Mouse (Mus musculus) heart, embryonic 12.5 days (tissue): Measurements from ENCODE around the gene Adgrl3. TPM values are rescaled to one million over a fixed set of nuclear protein-coding genes. Genes with fewer than 3 reads are reported as not detected.

ENCODE experiments used
- ATAC-seq: fragments of 200-750 bp; cut with Nextera tagmentation; 2 replicates; pipeline ENCODE4 v1.8.0; 2017; ENCODE audit warnings: moderate TSS enrichment, moderate library complexity; ENCODE audit not compliant: insufficient number of reproducible peaks, low FRiP score
- H3K27ac ChIP-seq: fragments of 300-500 bp; sonication (generic); 2 replicates; pipeline ENCODE4 v1.5.1; 2016; ENCODE audit warnings: mild to moderate bottlenecking, moderate library complexity; ENCODE audit not compliant: poor library complexity, severe bottlenecking
- H3K27me3 ChIP-seq: fragments of 300-500 bp; sonication (generic); replicated peaks from 2 replicates; pipeline ENCODE4 v1.6.1; 2016; ENCODE audit warnings: mild to moderate bottlenecking, moderate library complexity
- H3K36me3 ChIP-seq: fragments of 300-500 bp; sonication (generic); 2 replicates; pipeline ENCODE4 v1.6.1; 2016; ENCODE audit warnings: mild to moderate bottlenecking, moderate library complexity
- H3K4me1 ChIP-seq: fragments of 300-500 bp; sonication (generic); replicated peaks from 2 replicates; pipeline ENCODE4 v1.6.1; 2016; ENCODE audit warnings: mild to moderate bottlenecking
- H3K4me2 ChIP-seq: fragments of 300-500 bp; sonication (generic); 2 replicates; pipeline ENCODE4 v1.6.1; 2016; ENCODE audit warnings: mild to moderate bottlenecking, moderate library complexity
- H3K4me3 ChIP-seq: fragments of 300-500 bp; sonication (generic); 2 replicates; pipeline ENCODE4 v1.5.1; 2016; ENCODE audit warnings: mild to moderate bottlenecking
- H3K9ac ChIP-seq: fragments of 300-500 bp; sonication (generic); 2 replicates; pipeline ENCODE4 v1.6.1; 2016; ENCODE audit warnings: mild to moderate bottlenecking, moderate library complexity
- H3K9me3 ChIP-seq: fragments of 300-500 bp; sonication (generic); replicated peaks from 2 replicates; pipeline ENCODE4 v1.6.1; 2016; ENCODE audit warnings: mild to moderate bottlenecking, moderate library complexity
- WGBS: fragments of 180-500 bp; shearing (Covaris S2); methylation state at CpG from one replicate; pipeline ENCODE4 v1.1.7; 2016; 5-methylcytosine and 5-hydroxymethylcytosine counted together
- polyA plus RNA-seq: library from polyadenylated mRNA; unstranded; fragments of >200 nt; fragmentation: Nextera tagmentation; extraction: Ambion mirVana; gene quantifications from 2 replicates; pipeline ENCODE4 v1.2.1, GENCODE M21; 2016

Adgrl3 gene
- polyA plus RNA-seq, 1 experiment from 2014 or later = 9.2 TPM

DNA sequence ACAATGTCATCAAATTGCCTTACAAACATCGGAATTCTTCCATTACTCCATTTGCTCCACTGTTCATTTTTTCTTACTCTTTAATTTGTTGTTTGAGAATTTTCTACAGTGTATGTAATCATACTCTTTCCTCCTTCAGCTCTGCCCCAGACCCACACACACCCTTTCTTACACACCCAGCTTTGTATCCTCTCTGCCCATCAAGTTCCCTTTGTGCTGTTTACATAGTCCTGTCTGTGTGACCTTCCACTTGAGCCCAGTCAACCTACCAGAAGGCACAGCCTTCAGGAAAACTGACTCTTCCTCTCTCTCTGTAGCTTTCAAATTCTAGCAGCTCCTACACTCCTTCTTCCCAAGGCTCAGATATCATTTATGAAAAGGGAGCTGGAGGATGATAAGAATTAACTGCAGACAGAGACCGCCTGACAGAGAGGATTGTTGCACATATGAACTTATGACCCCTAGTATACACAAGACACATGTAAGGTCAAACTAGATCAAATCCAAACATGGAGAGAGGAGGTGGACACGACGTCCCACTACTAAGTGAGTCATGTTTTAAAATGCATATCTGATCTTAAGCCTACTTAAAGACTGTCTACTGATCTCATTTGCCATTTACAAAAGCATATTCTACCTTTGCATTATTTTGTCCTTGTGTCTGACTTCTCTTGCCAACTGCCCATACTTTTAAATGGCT is 654.5 kb downstream of the Adgrl3 start:
- Histone ChIP-seq H3K9ac (no peak overlapping the region), H3K36me3 (no peaks in the 10 kb centered on the region), H3K27me3 (no peaks in the 10 kb centered on the region), H3K4me3 (no peak overlapping the region), H3K4me1 (no peaks in the 10 kb centered on the region), H3K4me2 (no peak overlapping the region), H3K27ac (no peak overlapping the region), H3K9me3 (no peaks in the 10 kb centered on the region)
- no peak for ATAC-seq
- 59% methylated on average over 4 of the region's 4 CpGs for WGBS

DNA sequence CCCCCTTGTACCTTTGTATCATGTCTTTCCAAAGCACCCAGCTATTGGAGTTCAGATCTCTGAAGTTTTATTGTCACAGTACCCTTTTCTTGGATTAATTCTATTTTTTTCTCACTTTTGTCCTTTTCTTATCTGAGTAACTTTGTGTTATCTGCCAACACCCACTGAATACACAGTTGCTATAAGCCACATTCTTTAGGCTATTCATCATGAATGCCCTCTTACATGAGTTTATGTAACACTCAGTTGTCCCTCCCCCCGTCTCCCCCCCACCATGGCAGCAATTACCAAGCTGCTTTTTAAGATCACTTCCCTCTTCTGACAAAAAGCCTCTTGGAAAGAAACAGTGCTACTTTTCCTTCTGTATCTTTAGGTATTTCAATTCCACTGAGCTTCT is 655.0 kb downstream of the Adgrl3 start:
- WGBS = 63% methylated on average over 1 of the region's 1 CpGs
- Histone ChIP-seq H3K27ac (no peak overlapping the region), H3K36me3 (no peaks in the 10 kb centered on the region), H3K27me3 (no peaks in the 10 kb centered on the region), H3K9me3 (no peaks in the 10 kb centered on the region), H3K9ac (no peak overlapping the region), H3K4me2 (no peak overlapping the region), H3K4me3 (no peak overlapping the region), H3K4me1 (no peaks in the 10 kb centered on the region)
- no peak for ATAC-seq

GRCm38 (mm10) chr5:81676896-81677295 is 657.0 kb downstream of the Adgrl3 start:
- no peaks in the 10 kb centered on the region for H3K36me3 ChIP-seq
- no peak overlapping the region for H3K4me3 ChIP-seq
- no peak for ATAC-seq
- H3K4me1 ChIP-seq = no peaks in the 10 kb centered on the region
- no peak overlapping the region for H3K27ac ChIP-seq
- H3K4me2 ChIP-seq = no peak overlapping the region
- no peaks in the 10 kb centered on the region for H3K27me3 ChIP-seq
- 71% methylated on average over 1 of the region's 1 CpGs for WGBS
- no peak overlapping the region for H3K9ac ChIP-seq
- no peaks in the 10 kb centered on the region for H3K9me3 ChIP-seq

DNA sequence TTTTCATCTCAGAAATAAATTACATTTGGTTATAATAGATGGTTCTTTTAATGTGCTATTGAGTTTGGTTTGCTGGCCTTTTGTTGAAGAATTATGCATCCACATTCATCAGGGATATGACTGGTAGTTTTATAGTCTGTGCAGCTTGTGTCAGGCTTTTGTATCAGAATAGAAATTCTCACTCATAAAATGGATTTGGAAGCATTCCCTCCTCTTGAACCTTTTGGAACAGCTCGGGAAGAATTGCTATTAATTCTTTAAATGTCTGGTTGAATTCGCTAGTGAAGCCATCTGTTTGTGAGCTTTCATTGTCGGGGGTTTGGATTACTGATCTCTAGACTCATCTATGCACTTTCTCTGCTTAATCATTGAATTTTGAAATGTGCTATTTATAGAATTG is 666.3 kb downstream of the Adgrl3 start:
- no peaks in the 10 kb centered on the region for H3K4me1 ChIP-seq
- H3K9ac ChIP-seq = no peak overlapping the region
- no peaks in the 10 kb centered on the region for H3K27me3 ChIP-seq
- H3K4me2 ChIP-seq = no peak overlapping the region
- H3K27ac ChIP-seq = no peak overlapping the region
- H3K36me3 ChIP-seq = no peaks in the 10 kb centered on the region
- no peaks in the 10 kb centered on the region for H3K9me3 ChIP-seq
- no peak for ATAC-seq
- WGBS = 78% methylated on average over 3 of the region's 3 CpGs
- H3K4me3 ChIP-seq = no peak overlapping the region

GRCm38 (mm10) chr5:81686845-81687244 is 666.9 kb downstream of the Adgrl3 start:
- Histone ChIP-seq H3K4me3 (no peak overlapping the region), H3K27me3 (no peaks in the 10 kb centered on the region), H3K27ac (no peak overlapping the region), H3K9me3 (no peaks in the 10 kb centered on the region), H3K36me3 (no peaks in the 10 kb centered on the region), H3K9ac (no peak overlapping the region), H3K4me1 (no peaks in the 10 kb centered on the region), H3K4me2 (no peak overlapping the region)
- no peak for ATAC-seq
- WGBS = 80% methylated on average over 4 of the region's 4 CpGs

DNA sequence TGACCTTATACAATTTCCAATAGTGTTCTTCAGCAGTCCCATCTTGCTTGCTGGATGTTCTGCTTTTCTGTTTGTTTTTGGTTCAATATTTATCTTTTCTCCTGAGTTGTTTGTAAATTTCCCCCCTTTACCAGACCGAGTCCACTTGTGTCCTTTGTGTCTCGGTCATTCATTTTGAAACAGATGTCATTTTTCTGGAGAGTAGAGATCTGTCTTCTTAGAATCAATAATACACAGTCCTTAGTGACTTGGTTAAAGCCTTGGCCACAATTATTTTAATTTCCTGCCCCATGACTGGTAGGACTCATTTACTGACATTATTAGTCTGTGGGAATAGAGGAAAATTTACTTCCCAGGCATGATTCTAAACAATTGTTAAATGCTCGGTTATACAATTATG is 709.7 kb downstream of the Adgrl3 start:
- Histone ChIP-seq H3K27me3 (no peaks in the 10 kb centered on the region), H3K4me1 (no peaks in the 10 kb centered on the region), H3K4me2 (no peak overlapping the region), H3K9me3 (no peaks in the 10 kb centered on the region), H3K27ac (no peak overlapping the region), H3K36me3 (no peaks in the 10 kb centered on the region), H3K9ac (no peak overlapping the region), H3K4me3 (no peak overlapping the region)
- WGBS = 67% methylated on average over 3 of the region's 3 CpGs
- ATAC-seq = no peak

GRCm38 (mm10) chr5:81736008-81736407 is 716.1 kb downstream of the Adgrl3 start:
- Histone ChIP-seq H3K27ac (no peak overlapping the region), H3K36me3 (no peaks in the 10 kb centered on the region), H3K9ac (no peak overlapping the region), H3K4me1 (no peaks in the 10 kb centered on the region), H3K9me3 (no peaks in the 10 kb centered on the region), H3K27me3 (no peaks in the 10 kb centered on the region), H3K4me2 (no peak overlapping the region), H3K4me3 (no peak overlapping the region)
- 74% methylated on average over 3 of the region's 3 CpGs for WGBS
- ATAC-seq = no peak

DNA sequence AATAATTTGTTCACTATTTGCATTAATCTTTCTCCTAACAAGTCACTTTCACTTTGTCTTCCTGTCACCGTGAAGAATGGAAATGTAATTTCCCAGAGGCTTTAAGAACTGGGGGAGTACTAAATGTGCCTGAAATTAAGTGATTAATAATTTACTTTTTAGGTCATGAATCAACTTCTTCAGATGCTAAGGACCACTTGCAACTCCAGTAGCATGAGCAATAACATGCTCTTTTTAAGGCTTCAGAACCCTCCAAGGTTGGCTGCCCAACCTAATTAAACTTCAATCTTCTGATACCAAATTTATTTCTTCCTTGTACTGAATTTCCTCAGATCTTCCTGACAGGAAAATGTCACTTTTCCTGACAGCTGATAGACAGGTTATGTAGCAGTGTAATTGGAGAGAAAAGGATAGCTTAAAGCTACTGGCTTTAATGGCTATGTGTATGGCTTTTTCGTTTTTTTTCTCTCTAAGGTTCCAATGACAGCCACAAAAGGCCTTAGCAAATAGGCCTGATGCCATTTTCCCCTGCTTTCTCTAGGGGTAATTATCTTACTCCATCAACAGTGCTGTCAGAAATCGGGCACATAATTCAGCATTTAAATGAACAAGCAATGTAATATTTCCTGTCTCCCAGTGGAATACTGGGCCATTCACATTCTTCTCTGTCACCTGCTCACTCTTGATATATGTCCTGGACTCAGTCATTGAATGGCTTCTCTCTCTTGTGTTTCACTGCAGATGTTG is 718.5 kb downstream of the Adgrl3 start:
- Histone ChIP-seq H3K9me3 (no peaks in the 10 kb centered on the region), H3K9ac (no peak overlapping the region), H3K4me3 (no peak overlapping the region), H3K4me2 (no peak overlapping the region), H3K36me3 (no peaks in the 10 kb centered on the region), H3K27ac (no peak overlapping the region), H3K4me1 (no peaks in the 10 kb centered on the region), H3K27me3 (no peaks in the 10 kb centered on the region)
- 72% methylated on average over 3 of the region's 3 CpGs for WGBS
- no peak for ATAC-seq

- no peaks in the 10 kb centered on the region for H3K36me3 ChIP-seq
- H3K4me3 ChIP-seq = no peak overlapping the region
- no peaks in the 10 kb centered on the region for H3K9me3 ChIP-seq
- H3K4me2 ChIP-seq = no peak overlapping the region
- H3K4me1 ChIP-seq = no peaks in the 10 kb centered on the region
- no peak for ATAC-seq
- no peak overlapping the region for H3K9ac ChIP-seq
- H3K27me3 ChIP-seq = no peaks in the 10 kb centered on the region
- 89% methylated on average over 3 of the region's 3 CpGs for WGBS
- no peak overlapping the region for H3K27ac ChIP-seq
Observed at GRCm38 (mm10) chr5:81752426-81752825, 732.5 kb downstream of the Adgrl3 start.

DNA sequence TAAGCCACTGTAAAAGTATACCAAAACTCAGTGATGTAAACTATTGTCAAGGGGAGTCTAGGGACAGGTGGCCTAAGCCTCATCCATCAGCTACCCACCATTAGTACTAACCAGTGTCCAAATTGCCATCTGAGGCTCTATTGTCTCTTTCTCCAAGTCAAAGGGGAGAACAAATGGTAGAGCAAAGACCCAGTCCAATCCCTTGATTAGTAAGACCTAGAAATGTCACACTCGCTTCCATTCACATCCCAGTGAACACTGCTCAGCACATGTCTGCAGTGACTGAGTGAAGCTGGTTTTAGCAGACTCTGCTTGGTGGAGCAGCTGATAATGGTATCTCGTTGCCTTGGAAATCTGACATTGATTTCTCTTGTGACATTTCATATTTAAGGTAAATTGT is 735.8 kb downstream of the Adgrl3 start:
- no peak overlapping the region for H3K4me2 ChIP-seq
- no peaks in the 10 kb centered on the region for H3K4me1 ChIP-seq
- H3K4me3 ChIP-seq = no peak overlapping the region
- no peak overlapping the region for H3K27ac ChIP-seq
- no peaks in the 10 kb centered on the region for H3K36me3 ChIP-seq
- H3K9ac ChIP-seq = no peak overlapping the region
- no peak for ATAC-seq
- no peaks in the 10 kb centered on the region for H3K27me3 ChIP-seq
- H3K9me3 ChIP-seq = no peaks in the 10 kb centered on the region
- 71% methylated on average over 2 of the region's 2 CpGs for whole genome bisulfite sequencing

GRCm38 (mm10) chr5:81757093-81757725 is 737.3 kb downstream of the Adgrl3 start:
- H3K36me3 ChIP-seq = no peaks in the 10 kb centered on the region
- H3K4me2 ChIP-seq = no peak overlapping the region
- H3K4me3 ChIP-seq = no peak overlapping the region
- H3K9ac ChIP-seq = no peak overlapping the region
- H3K27ac ChIP-seq = no peak overlapping the region
- ATAC-seq = no peak
- WGBS = 83% methylated on average over 7 of the region's 7 CpGs
- no peaks in the 10 kb centered on the region for H3K9me3 ChIP-seq
- H3K27me3 ChIP-seq = no peaks in the 10 kb centered on the region
- no peaks in the 10 kb centered on the region for H3K4me1 ChIP-seq
